Mouse (Mus musculus): ENCODE data around the gene Mical3.

Mical3 gene

GRCm38 (mm10) chr6:121084050-121084480, 46.7 kb downstream of the Mical3 start:
- no peak for DNase-seq (ENCODE audit: low read depth, low spot score)

DNA sequence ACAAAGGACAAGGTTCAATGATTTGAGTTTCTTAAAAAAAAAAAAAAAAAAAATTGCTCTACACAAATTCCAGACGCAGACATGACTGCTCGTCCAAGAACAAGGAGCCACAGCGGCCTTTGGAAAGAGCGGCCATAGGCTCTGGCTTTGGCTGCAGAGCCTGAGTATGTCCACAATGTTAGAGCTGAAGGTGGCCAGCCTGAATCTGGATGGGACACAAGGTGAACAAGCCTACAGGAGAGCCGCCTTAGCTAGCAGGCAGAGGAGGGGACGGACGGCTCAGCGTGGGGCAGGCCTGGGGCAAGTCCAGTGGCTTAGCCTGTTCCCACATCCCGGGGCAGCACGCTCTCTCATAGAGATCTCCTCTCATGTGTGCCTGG, 48.7 kb downstream of the Mical3 start:
- DNase-seq (ENCODE audit: low read depth, low spot score), result no peak

DNA sequence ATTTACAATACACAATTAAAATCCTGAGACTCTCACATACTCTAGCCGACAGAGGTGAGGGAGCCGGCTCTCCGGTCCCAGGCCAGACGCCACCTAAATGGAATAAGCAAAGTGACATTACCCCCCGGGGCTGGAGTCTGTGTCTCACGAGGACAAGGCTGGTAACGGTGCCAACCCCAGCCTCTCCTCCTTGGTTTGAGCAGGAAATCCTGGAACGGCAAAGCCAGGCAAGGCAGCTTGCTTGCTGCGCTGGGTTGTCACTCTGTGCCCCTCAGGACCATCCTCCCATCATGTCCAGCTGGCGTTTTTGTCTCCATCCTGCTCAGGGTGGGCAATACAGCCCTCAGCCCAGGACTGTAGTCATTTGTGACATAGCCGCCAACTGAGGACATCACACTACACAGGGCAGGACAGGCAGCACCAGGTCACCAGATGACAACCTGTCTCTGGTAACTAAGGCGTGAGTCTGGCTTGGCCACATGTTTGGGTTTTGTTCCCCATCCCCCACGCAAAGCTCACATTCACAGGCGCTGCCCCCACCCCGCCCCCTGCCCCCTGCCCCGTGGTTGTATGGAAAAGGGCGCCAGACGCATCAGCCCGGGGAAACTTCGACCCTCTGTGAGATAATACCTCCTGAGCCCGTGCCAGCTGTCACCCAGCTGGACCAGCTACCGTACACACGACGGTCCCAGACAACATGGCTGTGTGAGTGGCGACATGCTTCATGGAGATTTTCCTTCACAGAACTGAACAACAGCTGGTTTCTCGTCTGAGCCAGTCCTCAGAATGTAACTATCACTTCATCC, 49.3 kb downstream of the Mical3 start:
- no peak for DNase-seq (ENCODE audit: low read depth, low spot score)

- peak; percentile 74 for DNase-seq (ENCODE audit: low read depth, low spot score)
Measured at GRCm38 (mm10) chr6:121078175-121078574, 52.6 kb downstream of the Mical3 start.

DNA sequence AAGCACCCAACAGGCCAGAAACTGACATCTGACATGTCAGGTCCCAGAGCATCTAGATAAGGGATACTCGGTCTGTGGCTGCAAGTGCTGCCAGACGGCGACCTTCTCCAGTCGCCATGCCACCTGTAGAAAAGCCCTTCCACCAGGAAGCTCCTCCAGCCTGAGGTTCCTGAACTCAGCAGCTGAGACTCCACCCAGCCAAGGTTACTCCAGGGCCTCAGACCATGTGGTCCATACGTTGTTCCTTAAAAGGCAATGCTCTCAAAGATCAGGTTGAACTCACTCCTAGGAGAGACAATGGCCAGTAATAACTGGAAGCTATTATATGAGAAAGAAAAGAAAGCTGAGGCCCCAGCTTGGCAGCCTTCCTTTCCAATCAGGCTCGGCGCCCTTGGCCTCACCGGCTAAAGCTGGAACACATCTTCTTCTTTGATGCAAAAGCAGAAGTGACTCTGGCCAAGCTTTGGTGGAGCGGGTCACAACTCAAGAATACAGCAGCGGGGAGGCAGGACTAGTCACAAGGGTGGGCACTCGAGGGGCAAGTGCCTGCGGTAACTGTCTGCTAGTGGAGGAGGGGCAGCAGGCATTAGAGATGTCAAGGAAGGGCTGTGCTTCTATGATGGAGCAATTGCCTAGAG, 53.8 kb downstream of the Mical3 start:
- no peak for DNase-seq (ENCODE audit: low read depth, low spot score)

DNA sequence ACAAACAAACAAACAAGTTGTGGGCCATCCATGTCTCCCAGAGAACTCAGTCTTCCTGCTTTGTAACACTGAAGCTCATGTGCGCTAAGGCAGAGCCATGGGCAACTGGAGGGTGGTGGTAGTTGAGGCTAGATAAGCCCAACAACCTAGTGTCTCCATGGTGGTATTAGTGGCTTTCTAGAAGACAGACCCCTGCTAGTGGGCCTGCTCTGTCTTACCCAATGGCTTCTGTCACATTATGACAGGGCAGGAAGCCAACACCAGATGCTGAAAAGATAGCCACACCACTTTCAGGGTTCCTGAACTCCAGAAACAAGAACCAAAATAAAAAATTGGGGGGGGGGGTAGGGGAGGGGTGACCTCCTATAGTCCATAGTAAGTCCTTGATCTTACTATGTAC, 55.0 kb downstream of the Mical3 start:
- no peak for DNase-seq (ENCODE audit: low read depth, low spot score)

DNA sequence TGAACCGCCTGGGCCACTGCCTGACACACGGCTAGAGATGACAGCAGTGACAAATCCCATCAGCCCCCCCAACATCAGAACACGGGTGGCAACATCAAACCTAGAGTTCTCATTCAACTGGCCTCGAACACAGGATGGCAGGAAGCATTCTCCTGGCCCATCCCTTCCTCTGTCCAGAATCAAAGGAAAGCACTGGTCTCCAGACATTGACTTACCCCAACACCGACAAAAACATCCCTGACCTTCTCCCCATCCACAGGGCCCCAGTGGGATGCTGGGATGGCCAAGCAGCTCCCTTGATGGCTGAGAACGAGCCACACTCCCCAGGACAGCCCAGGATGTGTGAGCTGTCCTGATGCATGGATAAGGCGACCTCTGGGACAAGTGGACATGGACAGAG, 57.5 kb downstream of the Mical3 start:
- DNase-seq (ENCODE audit: low read depth, low spot score), result no peak

GRCm38 (mm10) chr6:121072615-121073014, 58.2 kb downstream of the Mical3 start:
- DNase-seq (ENCODE audit: low read depth, low spot score), result no peak

- DNase-seq (ENCODE audit: low read depth, low spot score), result no peak
Measured at GRCm38 (mm10) chr6:121070584-121071230, 60.1 kb downstream of the Mical3 start.

DNA sequence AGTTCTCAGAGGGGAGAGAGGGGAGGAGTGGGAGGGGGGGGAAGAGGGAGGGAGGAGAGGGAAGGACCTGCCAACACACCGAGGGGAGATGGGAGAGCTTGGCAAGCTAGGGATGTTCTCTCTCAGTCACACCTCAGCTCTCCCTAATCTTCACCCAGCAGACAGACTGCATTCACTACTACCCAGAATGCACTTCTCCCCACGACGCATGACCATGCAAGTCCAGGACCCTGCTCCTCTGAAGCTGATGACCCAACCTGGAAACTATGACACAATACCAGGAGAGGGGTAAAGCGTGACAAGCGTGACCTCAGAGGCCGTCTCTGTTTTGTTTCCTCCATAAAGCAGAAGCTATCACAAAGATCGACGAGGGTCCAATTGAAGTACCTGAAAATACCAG, 61.6 kb downstream of the Mical3 start:
- no peak for DNase-seq (ENCODE audit: low read depth, low spot score)

GRCm38 (mm10) chr6:121068087-121068464, 62.7 kb downstream of the Mical3 start:
- DNase-seq (ENCODE audit: low read depth, low spot score), result peak; percentile 79

DNA sequence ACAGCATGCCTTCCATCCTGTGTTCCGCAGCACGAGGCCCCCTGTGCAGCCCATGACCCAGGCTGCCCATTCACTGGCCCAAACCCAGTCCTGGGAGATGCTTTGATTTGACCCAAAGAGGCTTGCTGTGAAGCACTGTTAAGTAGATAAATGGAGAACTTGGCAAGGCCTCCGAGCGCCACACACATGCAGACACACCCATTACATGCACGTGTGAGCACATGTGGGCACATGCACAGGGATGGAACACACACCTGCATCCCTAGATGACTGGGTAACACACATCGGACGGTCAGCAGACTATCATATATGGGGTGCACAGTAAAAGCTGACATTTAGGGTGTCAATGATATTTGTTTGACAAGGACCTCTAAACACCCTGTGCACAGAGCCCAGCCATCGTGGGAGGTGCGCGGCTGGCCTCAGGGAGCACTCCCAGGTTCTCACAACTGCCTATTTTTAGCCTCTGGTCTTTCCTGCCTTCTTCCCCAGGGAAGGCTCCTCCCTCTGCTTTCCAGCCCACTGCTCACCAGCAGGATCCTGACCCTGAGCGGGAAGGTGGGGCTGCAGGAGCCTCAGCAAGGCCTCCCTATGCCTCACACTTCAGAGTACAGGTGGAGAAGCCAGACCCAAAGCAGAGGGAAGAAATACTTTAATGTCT, 63.2 kb downstream of the Mical3 start:
- DNase-seq (ENCODE audit: low read depth, low spot score), result no peak

GRCm38 (mm10) chr6:121066761-121067160, 64.0 kb downstream of the Mical3 start:
- peak; percentile 83 for DNase-seq (ENCODE audit: low read depth, low spot score)

DNA sequence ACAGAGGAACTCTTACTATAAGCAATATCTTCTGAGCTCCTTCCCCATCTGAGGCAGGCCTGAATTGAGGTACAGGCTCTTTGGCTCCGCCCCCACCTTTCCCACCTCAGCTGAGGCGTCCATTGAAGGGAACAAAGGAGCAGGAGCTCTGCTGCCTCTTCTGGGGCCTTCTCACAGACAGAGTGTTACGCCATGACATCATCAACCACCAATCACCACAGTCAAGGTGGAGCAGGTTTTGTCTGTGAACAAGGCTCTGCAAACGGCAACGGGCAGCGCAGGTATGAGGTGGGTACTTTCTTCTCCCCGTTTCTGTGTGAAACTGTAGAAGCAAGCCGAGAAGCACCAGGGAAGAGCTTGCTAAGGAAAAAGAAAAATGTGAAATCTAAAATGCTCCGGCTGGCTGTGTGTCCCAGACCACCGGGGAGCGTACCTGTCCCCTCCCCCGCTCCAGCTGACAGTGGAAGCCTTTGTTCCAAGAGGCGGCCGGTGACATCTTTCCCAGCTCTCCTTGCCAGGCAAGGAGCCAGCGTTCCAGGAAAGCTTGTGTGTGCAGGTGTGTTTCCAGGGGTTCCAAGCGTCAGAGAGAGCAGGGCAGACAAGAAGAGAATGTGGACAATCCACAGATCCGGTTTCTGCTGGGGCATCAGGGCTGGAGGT, 66.3 kb downstream of the Mical3 start:
- DNase-seq (ENCODE audit: low read depth, low spot score), result peak; percentile 84

DNA sequence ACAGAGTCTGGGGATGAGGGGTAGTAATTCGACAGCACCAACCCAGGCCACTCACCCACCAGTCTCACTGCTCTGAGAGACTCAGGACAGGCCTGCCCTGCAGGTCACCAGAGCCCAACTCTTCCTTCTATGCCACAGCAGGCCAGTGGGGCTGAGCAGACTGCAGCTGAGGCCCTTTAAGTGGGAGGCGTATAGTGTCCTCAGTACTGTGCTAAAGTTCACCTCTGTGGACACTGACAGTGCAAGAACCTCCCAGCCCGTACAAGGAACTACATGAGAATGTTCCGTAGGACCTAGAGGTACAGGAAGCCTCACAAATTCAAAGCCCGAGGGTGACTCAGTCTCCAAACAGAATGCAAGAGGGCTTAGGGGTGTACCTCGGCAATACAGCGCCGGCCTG, 67.0 kb downstream of the Mical3 start:
- no peak for DNase-seq (ENCODE audit: low read depth, low spot score)

DNA sequence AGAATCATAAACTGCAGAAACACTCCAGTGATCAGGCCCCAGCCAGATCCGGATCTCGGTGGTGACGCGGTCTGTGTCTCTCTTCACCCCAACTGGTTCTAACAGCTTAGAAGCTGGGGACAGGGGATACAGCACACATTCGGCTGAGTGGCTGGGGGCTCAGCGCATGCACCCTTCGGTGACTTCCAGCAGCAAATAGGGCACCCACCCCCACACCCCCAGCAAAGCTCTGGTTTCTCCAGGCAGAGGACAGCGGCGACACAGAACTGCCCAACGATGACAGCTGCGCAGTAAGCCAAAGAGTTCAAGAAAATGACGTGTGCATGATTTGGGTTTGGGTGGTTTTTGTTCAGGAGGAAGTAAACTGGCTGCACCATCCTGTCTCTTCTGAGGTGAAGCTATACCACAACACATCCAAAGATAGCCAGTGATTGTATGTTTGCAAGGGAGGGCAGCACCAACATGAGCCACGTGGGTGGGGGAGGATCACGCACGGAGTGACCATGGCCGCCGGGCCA, 67.8 kb downstream of the Mical3 start:
- DNase-seq (ENCODE audit: low read depth, low spot score), result no peak

DNA sequence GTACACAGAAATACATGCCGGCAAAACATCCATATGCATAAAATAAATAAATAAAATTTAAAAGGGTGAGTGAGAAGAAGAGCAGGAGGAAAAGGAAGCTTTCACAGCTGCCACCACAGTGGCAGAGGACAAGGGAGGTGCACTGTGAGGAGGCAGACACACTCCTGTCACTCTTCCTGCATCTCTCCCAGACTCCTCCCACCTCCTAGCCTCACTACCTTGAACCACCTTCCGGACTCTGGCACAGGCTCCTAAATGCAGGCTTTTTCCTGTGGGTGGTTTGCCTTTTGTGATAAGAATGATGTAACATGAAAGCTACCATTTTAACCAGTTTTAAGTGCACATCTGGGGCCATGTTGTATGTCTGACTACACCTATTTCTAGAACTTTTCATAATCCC, 72.8 kb downstream of the Mical3 start:
- DNase-seq (ENCODE audit: low read depth, low spot score), result no peak

- DNase-seq (ENCODE audit: low read depth, low spot score), result no peak
Measured at GRCm38 (mm10) chr6:121057181-121057956, 73.4 kb downstream of the Mical3 start.

DNA sequence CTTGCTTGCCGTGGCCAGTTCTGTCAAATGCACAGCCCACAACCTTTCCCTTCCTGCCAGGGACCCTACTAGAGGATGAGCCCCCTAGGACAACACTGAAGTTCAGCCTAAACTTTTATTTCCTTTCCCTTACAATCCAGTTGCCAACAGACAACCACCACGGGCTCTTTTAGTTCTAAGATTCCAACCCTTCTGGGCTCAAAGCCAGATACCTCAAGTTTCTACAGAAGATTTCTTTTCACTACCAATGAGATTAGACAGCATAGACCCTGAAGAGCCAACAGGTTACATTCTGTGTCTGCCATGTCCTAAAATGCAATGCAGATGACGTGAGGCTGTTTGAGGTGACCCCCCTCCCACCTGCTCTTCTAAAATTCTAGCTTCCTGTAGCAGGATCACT, 75.3 kb downstream of the Mical3 start:
- DNase-seq (ENCODE audit: low read depth, low spot score), result no peak

- no peak for DNase-seq (ENCODE audit: low read depth, low spot score)
Measured at GRCm38 (mm10) chr6:121054908-121055307, 75.9 kb downstream of the Mical3 start.

- no peak for DNase-seq (ENCODE audit: low read depth, low spot score)
Measured at GRCm38 (mm10) chr6:121054340-121054739, 76.5 kb downstream of the Mical3 start.

All from brain, adult 2 months (tissue).